Mouse (Mus musculus): Measurements from ENCODE around the gene Fads6.

Gene Fads6

GRCm38 (mm10) chr11:115275954-115276353 lies 21.5 kb downstream of the Fads6 start:
- no peak for DNase-seq (ENCODE audit: low spot score)

- DNase-seq (ENCODE audit: low spot score), result no peak
Observed at GRCm38 (mm10) chr11:115275509-115275908, 22.0 kb downstream of the Fads6 start.

- DNase-seq (ENCODE audit: low spot score), result no peak
Observed at GRCm38 (mm10) chr11:115274771-115275170, 22.7 kb downstream of the Fads6 start.

- DNase-seq (ENCODE audit: low spot score), result no peak
Observed at GRCm38 (mm10) chr11:115274178-115274577, 23.3 kb downstream of the Fads6 start.

GRCm38 (mm10) chr11:115273735-115274134 lies 23.7 kb downstream of the Fads6 start:
- DNase-seq (ENCODE audit: low spot score), result no peak

GRCm38 (mm10) chr11:115272894-115273498 lies 24.5 kb downstream of the Fads6 start:
- DNase-seq (ENCODE audit: low spot score), result no peak

GRCm38 (mm10) chr11:115271481-115271880 lies 26.0 kb downstream of the Fads6 start:
- no peak for DNase-seq (ENCODE audit: low spot score)

- no peak for DNase-seq (ENCODE audit: low spot score)
Observed at GRCm38 (mm10) chr11:115271052-115271451, 26.4 kb downstream of the Fads6 start.

- peak; percentile 93 for DNase-seq (ENCODE audit: low spot score)
Observed at GRCm38 (mm10) chr11:115270148-115270861, 27.2 kb downstream of the Fads6 start.

GRCm38 (mm10) chr11:115269330-115270066 lies 28.0 kb downstream of the Fads6 start:
- no peak for DNase-seq (ENCODE audit: low spot score)

GRCm38 (mm10) chr11:115267958-115268357 lies 29.5 kb downstream of the Fads6 start:
- DNase-seq (ENCODE audit: low spot score), result no peak

GRCm38 (mm10) chr11:115267061-115267883 lies 30.2 kb downstream of the Fads6 start, which contains the start of gene Grin2c:
Gene Grin2c, minus strand, starts transcription at chr11:115267243.
- DNase-seq (ENCODE audit: low spot score), result no peak

GRCm38 (mm10) chr11:115266400-115266778 lies 31.1 kb downstream of the Fads6 start:
- peak; percentile 32 for DNase-seq (ENCODE audit: low spot score)

- DNase-seq (ENCODE audit: low spot score), result no peak
Observed at GRCm38 (mm10) chr11:115265771-115266399, 31.6 kb downstream of the Fads6 start.

- DNase-seq (ENCODE audit: low spot score), result peak; percentile 76
Observed at GRCm38 (mm10) chr11:115264862-115265668, 32.4 kb downstream of the Fads6 start.

- DNase-seq (ENCODE audit: low spot score), result no peak
Observed at GRCm38 (mm10) chr11:115264136-115264861, 33.2 kb downstream of the Fads6 start.

- no peak for DNase-seq (ENCODE audit: low spot score)
Observed at GRCm38 (mm10) chr11:115262954-115263353, 34.5 kb downstream of the Fads6 start.

- DNase-seq (ENCODE audit: low spot score), result no peak
Observed at GRCm38 (mm10) chr11:115259134-115259533, 38.3 kb downstream of the Fads6 start.

- DNase-seq (ENCODE audit: low spot score), result no peak
Observed at GRCm38 (mm10) chr11:115257775-115258510, 39.5 kb downstream of the Fads6 start.
